Mouse (Mus musculus) liver, adult 2 months (tissue): Measurements from ENCODE around the gene Pigyl. TPM values are rescaled to one million over a fixed set of nuclear protein-coding genes. Genes with fewer than 3 reads are reported as not detected.
A peak's percentile ranks its signal among the peaks of the same experiment; 100 is the strongest.

Experiments used
- DNase-seq: peaks from one replicate; pipeline ENCODE4 v3.0.0-alpha.2; 2011; ENCODE audit warnings: low read depth, low spot score; ENCODE audit errors: extremely low read depth
- H3K27ac ChIP-seq: fragments of 200-500 bp; replicated peaks from 2 replicates; pipeline ENCODE4 v1.5.1; 2012; ENCODE audit warnings: low read depth, mild to moderate bottlenecking, control low read depth, inconsistent platforms, low read length; ENCODE audit not compliant: insufficient read depth
- H3K27me3 ChIP-seq: fragments of 200-500 bp; 2 replicates; pipeline ENCODE4 v1.6.1; 2012; ENCODE audit warnings: mild to moderate bottlenecking, moderate library complexity, low read length, inconsistent platforms; ENCODE audit not compliant: control insufficient read depth, insufficient read depth
- H3K36me3 ChIP-seq: fragments of 200-500 bp; 2 replicates; pipeline ENCODE4 v1.6.1; 2012; ENCODE audit warnings: low read length, inconsistent platforms; ENCODE audit not compliant: control insufficient read depth, insufficient read depth
- H3K4me1 ChIP-seq: fragments of 200-500 bp; 2 replicates; pipeline ENCODE4 v1.6.1; 2011; ENCODE audit warnings: low read length; ENCODE audit not compliant: control insufficient read depth, insufficient read depth
- H3K4me3 ChIP-seq: fragments of 200-500 bp; 2 replicates; pipeline ENCODE4 v1.5.1; 2011; ENCODE audit warnings: low read depth, mild to moderate bottlenecking, control low read depth, low read length, moderate library complexity; ENCODE audit not compliant: insufficient read depth
- H3K79me2 ChIP-seq: fragments of 200-500 bp; 2 replicates; pipeline ENCODE4 v1.6.1; 2012; ENCODE audit warnings: inconsistent platforms, mild to moderate bottlenecking, low read length, moderate library complexity; ENCODE audit not compliant: control insufficient read depth, insufficient read depth
- H3K9ac ChIP-seq: fragments of 200-500 bp; 2 replicates; pipeline ENCODE4 v1.6.1; 2012; ENCODE audit warnings: low read depth, mild to moderate bottlenecking, control low read depth, inconsistent platforms, low read length
- CTCF ChIP-seq: fragments of 200-500 bp; IDR thresholded peaks from 2 replicates; pipeline ENCODE4 v1.5.1; 2011; ENCODE audit warnings: low read depth, low read length, control low read depth
- POLR2A ChIP-seq: fragments of 200-500 bp; IDR thresholded peaks from 2 replicates; pipeline ENCODE4 v1.6.1; 2011; ENCODE audit warnings: low read length, control low read depth; ENCODE audit not compliant: insufficient read depth; ENCODE audit errors: extremely low read depth
- WGBS: fragments of 180-500 bp; shearing (Covaris S2); methylation state at CpG from one replicate; pipeline ENCODE4 v1.1.7; 2018; 5-methylcytosine and 5-hydroxymethylcytosine counted together
- polyA plus RNA-seq: library from polyadenylated mRNA; depleted of rRNA; stranded (reverse); fragments of >200 nt; gene quantifications from 2 replicates; pipeline ENCODE4 v1.2.3, GENCODE M21; 2012
- total RNA-seq: library from RNA; depleted of rRNA; stranded (reverse); fragments of >200 nt; gene quantifications from 2 replicates; pipeline ENCODE4 v1.2.3, GENCODE M21; 2014

Gene Pigyl
- total and polyA plus RNA-seq, 2 experiments = 21.6 to 45.8 TPM

- no peak for DNase-seq
- H3K36me3 ChIP-seq = peaks cover 3% of the 10 kb centered on the region; the same call in 1 of the 2 replicates
Measured at GRCm38 (mm10) chr9:22125246-22126027, 31.2 kb upstream of the Pigyl start.

GRCm38 (mm10) chr9:22131226-22131981, 25.2 kb upstream of the Pigyl start:
- peaks cover 3% of the 10 kb centered on the region; the same call in 1 of the 2 replicates for H3K36me3 ChIP-seq
- 5% methylated on average over 35 of the region's 35 CpGs for WGBS
- peaks cover 3% of the 10 kb centered on the region; the same call in 1 of the 2 replicates for H3K4me1 ChIP-seq
- no peaks in the 10 kb centered on the region for H3K79me2 ChIP-seq
- peak; percentile 92 for DNase-seq
- TF ChIP-seq POLR2A = 0 out of 2 replicates have a peak, but pooled peaks have one; percentile 49
- no peak for TF ChIP-seq CTCF
- peak overlapping the region; percentile 92 for H3K27ac ChIP-seq
- H3K4me3 ChIP-seq = peak overlapping the region; percentile 77
- no peaks in the 10 kb centered on the region for H3K27me3 ChIP-seq
- peak overlapping the region; percentile 86 for H3K9ac ChIP-seq

More at GRCm38 (mm10) chr9:22125246-22126027, 31.2 kb upstream of the Pigyl start:
- Histone ChIP-seq H3K4me3 (no peak overlapping the region), H3K27ac (no peak overlapping the region), H3K4me1 (no peaks in the 10 kb centered on the region), H3K79me2 (no peaks in the 10 kb centered on the region), H3K9ac (no peak overlapping the region), H3K27me3 (no peaks in the 10 kb centered on the region)
- 89% methylated on average over 15 of the region's 15 CpGs for WGBS
- no peak for TF ChIP-seq CTCF
- TF ChIP-seq POLR2A = no peak

GRCm38 (mm10) chr9:22132220-22132619, 24.4 kb upstream of the Pigyl start:
- peak; percentile 71 for DNase-seq
- peak overlapping the region; percentile 77 for H3K4me3 ChIP-seq
- H3K36me3 ChIP-seq = peaks cover 1% of the 10 kb centered on the region; the same call in 1 of the 2 replicates
- peak overlapping the region; percentile 92 for H3K27ac ChIP-seq
- peaks cover 3% of the 10 kb centered on the region; the same call in 1 of the 2 replicates for H3K4me1 ChIP-seq
- no peaks in the 10 kb centered on the region for H3K79me2 ChIP-seq
- peak overlapping the region; percentile 86 for H3K9ac ChIP-seq
- no peaks in the 10 kb centered on the region for H3K27me3 ChIP-seq
- TF ChIP-seq CTCF = no peak
- TF ChIP-seq POLR2A = no peak
- 34% methylated on average over 11 of the region's 11 CpGs for WGBS

- Histone ChIP-seq H3K4me1 (peaks cover 3% of the 10 kb centered on the region; the same call in 1 of the 2 replicates), H3K79me2 (no peaks in the 10 kb centered on the region), H3K4me3 (no peak overlapping the region), H3K27ac (no peak overlapping the region), H3K27me3 (no peaks in the 10 kb centered on the region), H3K36me3 (no peaks in the 10 kb centered on the region), H3K9ac (no peak overlapping the region)
- TF ChIP-seq POLR2A (no peak), CTCF (no peak)
- WGBS = 58% methylated on average over 7 of the region's 7 CpGs
- DNase-seq = peak; percentile 60
Measured at GRCm38 (mm10) chr9:22134246-22134890, 22.3 kb upstream of the Pigyl start.

- Histone ChIP-seq H3K9ac (no peak overlapping the region), H3K27ac (no peak overlapping the region), H3K4me3 (no peak overlapping the region), H3K36me3 (no peaks in the 10 kb centered on the region), H3K27me3 (no peaks in the 10 kb centered on the region), H3K4me1 (peaks cover 3% of the 10 kb centered on the region; the same call in 1 of the 2 replicates), H3K79me2 (no peaks in the 10 kb centered on the region)
- TF ChIP-seq POLR2A = no peak
- TF ChIP-seq CTCF = no peak
- DNase-seq = peak; percentile 57
- WGBS = 59% methylated on average over 9 of the region's 9 CpGs
Measured at GRCm38 (mm10) chr9:22134988-22135643, 21.5 kb upstream of the Pigyl start.
